Mouse (Mus musculus) T-helper 1 cell (primary cell): Measurements from ENCODE around the gene 2210017I01Rik.

Experiments
- in situ Hi-C: fragments of 300-600 bp; cut with MboI, MseI; formaldehyde crosslinking; loops from one replicate; pipeline ENCODE4 v1.15.1; 2025; ENCODE audit warnings: high pct_unique_total_duplicates

Gene 2210017I01Rik

GRCm38 (mm10) chr3:92607392-92607791, at the start of gene 2210017I01Rik:
Gene 2210017I01Rik (minus strand): TSS chr3:92607492.
- in situ Hi-C loops, result loop anchor here (10.0 kb wide), 1 partner anchor 453 kb away; no protein-coding TSS in a partner anchor

- in situ Hi-C loops, result no loop called here
Observed at GRCm38 (mm10) chr3:92656826-92657225, 49.5 kb upstream of the 2210017I01Rik start, which contains the start of gene Lce1b. Gene Lce1b (minus strand): TSS chr3:92656926.

DNA sequence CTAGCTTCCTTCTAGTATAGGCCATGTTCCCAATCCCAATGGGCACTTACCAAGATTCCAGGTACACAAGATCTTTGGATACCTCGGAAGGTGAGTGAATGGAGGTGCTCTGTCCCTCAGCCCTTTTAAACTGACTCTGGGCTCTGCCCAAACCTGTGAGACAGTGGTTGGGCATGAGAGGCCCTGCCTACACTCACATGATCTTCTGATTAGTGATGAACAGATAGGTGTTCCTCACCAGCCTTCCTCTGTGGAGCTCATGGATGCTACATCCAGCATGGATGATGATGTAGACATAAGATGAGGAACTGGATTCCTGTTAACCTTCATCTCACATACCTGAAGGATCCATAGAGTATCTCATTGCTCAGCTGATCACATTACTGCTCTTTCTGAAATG, 40.9 kb upstream of the 2210017I01Rik start, which contains the start of gene Lce1a1:
Gene Lce1a1, minus strand, starts transcription at position 101 of the 400 bp plus-strand sequence.
- in situ Hi-C loops, result no loop called here

DNA sequence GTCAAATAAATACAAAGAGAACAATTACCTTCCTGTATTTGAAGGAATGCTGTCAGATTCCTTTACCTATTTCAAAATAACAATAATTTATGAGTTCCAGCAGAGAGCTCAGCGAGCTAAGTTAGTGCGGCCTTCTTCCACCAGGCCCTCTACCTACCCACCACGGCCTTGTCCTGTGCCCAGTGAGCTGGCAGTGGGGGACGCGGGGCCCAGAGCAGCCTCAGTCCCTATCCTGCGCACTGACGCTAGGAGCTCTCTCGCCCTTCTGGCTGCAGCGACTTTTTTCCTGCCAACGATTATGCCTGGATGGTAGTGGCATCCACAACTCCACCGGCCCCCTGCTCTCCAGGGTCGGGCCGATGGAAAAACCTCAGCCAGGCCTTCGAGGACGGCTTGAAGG, 32.6 kb upstream of the 2210017I01Rik start:
- in situ Hi-C loops, result no loop called here

- in situ Hi-C loops, result no loop called here
Observed at GRCm38 (mm10) chr3:92638653-92638991, 31.3 kb upstream of the 2210017I01Rik start.

GRCm38 (mm10) chr3:92637745-92638652, 30.7 kb upstream of the 2210017I01Rik start:
- in situ Hi-C loops, result no loop called here

GRCm38 (mm10) chr3:92621560-92621959, 14.3 kb upstream of the 2210017I01Rik start, which contains the start of gene Lce6a:
Gene Lce6a (minus strand): TSS chr3:92621660.
- in situ Hi-C loops, result no loop called here

- in situ Hi-C loops, result loop anchor here (10.0 kb wide), 1 partner anchor 455 kb away; no protein-coding TSS in a partner anchor
Observed at GRCm38 (mm10) chr3:92609804-92610203, 2.5 kb upstream of the 2210017I01Rik start.

GRCm38 (mm10) chr3:92602169-92602568, 5.1 kb downstream of the 2210017I01Rik start:
- in situ Hi-C loops, result loop anchor here (10.0 kb wide), 1 partner anchor 447 kb away; no protein-coding TSS in a partner anchor

- in situ Hi-C loops, result loop anchor here (10.0 kb wide), 1 partner anchor 446 kb away; no protein-coding TSS in a partner anchor
Observed at GRCm38 (mm10) chr3:92600456-92600855, 6.8 kb downstream of the 2210017I01Rik start.

GRCm38 (mm10) chr3:92599973-92600372, 7.3 kb downstream of the 2210017I01Rik start:
- in situ Hi-C loops, result loop anchor here (10.0 kb wide), 2 partner anchors 205 to 445 kb away; no protein-coding TSS in a partner anchor

- in situ Hi-C loops, result loop anchor here (10.0 kb wide), 1 partner anchor 204 kb away; no protein-coding TSS in a partner anchor
Observed at GRCm38 (mm10) chr3:92598429-92598828, 8.9 kb downstream of the 2210017I01Rik start.

DNA sequence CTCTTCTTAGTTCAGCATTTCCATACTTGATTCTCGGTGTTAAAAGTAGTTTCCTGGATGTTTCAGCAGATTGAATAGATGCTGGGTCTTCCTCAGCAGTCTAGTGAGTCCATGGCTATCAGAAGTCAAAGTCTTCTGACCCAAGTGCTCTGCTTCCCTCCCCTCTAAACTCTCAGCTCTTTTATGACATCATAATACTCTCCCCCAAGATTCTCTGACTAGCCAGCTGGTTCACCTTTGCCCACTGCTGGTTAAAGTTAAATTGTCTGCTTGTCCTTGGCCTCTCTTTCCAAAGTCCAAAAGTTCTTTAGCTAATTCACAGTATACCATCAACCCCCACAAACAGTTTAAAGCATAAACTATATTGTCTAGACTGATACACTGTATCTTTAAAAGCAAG, 18.4 kb downstream of the 2210017I01Rik start, which contains the start of gene Smcp:
Gene Smcp, minus strand, starts transcription at position 140 of the 400 bp plus-strand sequence.
- in situ Hi-C loops, result no loop called here

- in situ Hi-C loops, result no loop called here
Observed at GRCm38 (mm10) chr3:92587190-92587589, 20.1 kb downstream of the 2210017I01Rik start.

- in situ Hi-C loops, result no loop called here
Observed at GRCm38 (mm10) chr3:92585055-92585454, 22.2 kb downstream of the 2210017I01Rik start.

- in situ Hi-C loops, result no loop called here
Observed at GRCm38 (mm10) chr3:92583164-92583826, 24.0 kb downstream of the 2210017I01Rik start.

DNA sequence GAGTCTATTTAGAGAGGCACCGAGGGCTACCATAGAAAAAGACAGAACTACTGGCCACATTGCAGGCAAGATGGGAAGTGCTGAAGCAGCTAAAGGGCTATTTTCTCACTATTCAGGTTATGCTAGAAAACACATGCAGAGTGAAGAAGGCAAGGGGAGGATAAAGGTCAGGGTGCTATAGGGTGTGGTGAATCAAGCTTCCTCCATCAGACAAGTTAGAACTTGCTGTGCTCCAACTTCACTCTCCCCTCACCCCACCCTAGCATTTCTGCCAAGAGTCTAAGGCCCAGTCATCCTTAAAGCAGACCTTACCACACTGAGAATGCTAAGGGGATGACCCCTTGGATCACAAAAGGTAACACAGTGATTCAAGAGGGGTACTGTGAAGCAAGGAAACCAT, 27.8 kb downstream of the 2210017I01Rik start:
- in situ Hi-C loops, result no loop called here

DNA sequence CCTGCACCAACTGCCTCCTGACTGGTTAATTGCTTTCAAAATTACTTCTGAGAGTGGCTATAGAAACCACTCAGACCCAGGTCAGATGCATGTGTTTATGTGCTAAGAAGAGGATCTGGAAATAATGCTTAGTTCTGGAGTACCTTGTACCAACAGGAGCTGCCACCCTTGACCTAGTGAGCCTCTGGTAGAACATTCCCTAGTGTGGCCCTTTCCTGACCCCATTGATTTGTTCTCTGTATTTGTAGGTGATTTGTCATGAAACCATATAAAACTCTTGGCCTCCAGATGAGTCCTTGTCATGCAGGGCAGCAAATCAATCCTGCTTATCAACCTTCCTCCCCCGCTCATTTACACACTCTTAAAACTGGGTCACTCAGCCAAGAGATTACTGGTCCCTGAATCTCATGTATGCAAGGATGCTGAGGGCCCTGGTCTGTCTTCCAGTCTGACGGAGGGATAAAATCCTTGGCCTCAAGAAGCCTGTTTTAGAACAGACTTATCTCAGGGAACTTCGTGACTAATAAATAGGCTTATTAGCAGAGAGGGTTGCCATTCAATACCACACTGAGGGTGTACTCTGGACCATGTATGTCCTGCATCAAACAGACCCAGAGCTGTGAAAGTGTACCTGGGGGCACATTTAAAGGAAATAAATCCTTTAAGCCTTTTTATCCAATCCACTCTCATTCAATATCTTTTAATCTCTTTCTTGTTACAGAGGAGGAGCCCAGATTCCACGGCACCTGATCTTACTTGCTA, 28.5 kb downstream of the 2210017I01Rik start:
- in situ Hi-C loops, result no loop called here

DNA sequence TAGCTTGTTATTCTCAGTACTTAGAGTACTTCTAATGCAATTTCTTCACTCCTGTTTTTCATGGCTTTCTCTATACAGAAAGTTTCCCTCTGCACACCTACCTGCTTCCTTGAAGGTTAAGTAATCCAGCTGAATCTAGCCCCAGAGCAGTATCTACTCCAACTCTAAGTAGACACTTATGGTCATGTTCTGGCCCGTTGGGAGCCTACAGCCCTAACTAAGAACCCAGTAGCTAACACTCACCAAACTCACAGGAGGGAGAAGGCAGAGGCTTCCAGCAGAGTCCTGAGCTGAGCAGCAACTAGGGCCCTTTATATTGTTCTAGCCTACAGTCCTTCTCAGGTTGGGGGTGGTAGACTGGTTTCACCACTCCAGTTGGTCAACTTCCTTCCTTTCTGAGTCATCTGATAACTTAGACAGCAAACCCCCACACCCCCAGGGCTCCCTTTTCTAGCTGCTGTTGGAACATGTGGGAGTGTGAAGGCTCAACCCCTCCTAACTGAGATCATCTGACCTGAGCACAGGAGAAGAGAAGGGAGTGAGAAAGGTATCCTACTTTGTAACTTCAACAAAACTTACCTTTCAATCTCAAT, 33.7 kb downstream of the 2210017I01Rik start, which contains the start of gene Ivl:
Gene Ivl, minus strand, starts transcription at position 287 of the 593 bp plus-strand sequence.
- in situ Hi-C loops, result no loop called here

- in situ Hi-C loops, result no loop called here
Observed at GRCm38 (mm10) chr3:92572514-92573155, 34.7 kb downstream of the 2210017I01Rik start.
